Mouse (Mus musculus) NIH3T3 (cell line): Measurements from ENCODE around the gene Begain.

Experiments
- DNase-seq: peaks from one replicate; pipeline ENCODE4 v3.0.0-alpha.2; 2012; ENCODE audit warnings: low read depth

Begain gene

DNA sequence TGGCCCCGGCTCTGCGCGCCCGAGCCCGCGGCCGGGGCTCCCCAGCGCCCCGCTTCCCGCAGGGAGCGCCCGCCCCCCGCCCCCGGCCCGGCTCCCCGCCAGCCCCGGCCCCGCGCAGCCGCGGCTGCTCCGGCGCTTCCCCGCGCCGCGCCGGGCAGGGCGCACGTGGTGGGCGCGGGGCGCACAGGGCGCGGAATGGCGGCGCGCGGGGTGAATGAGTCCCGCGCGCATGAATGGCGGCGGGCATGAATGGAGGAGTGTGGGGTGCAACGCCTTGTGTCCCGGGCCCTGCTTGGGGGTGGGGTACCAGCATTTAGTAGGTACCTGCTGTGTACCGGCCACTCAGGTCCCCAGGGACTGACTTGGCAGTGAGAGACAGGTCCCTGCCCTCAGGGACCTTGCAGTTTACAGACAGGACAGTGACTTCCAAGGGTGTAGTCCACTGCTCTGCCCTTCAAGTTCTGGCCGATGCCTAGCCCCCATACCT, at the start of gene Begain:
TSS of gene Begain (minus strand) at position 51 of the 487 bp plus-strand sequence.
- DNase-seq = peak; percentile 37

DNA sequence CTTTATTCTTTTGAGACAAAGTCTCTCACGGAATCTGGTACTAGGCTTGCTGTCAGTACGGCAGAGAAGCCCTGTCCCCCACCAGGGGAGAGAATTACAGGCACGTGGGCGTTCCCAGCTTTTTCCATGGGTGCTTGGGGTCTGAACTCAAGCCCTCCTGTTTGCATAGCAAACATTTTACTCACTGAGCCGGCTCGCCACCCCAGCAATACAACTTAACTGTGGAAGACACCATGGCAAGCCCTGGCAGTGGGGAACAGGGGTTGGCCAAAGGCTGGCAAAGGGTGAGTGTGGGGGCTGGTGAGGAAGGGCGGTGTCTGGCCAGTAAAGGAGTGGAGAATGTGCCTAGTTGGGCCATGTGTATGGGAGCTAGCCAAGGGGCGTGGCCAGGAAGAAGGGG, 47.7 kb upstream of the Begain start:
- no peak for DNase-seq

DNA sequence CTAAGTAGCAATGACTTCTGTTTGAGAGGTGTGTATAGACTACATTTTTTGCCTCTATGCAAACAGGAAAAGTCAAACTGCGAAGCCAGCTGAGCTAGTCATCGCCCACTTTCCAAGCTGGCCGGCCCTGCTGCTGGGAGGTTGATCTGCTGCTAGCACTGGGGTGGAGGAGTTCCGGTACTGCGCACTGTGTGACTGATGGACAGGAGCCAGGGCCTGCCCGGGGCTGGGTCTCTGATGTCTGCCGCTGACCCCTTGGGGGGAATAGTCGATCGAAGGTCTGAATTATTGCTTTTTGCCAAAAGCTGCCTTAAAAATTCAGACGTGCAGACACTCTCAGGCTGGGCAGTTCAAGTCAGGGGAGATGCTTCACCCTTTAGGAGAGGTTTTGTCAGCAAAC, 47.1 kb upstream of the Begain start:
- no peak for DNase-seq

DNA sequence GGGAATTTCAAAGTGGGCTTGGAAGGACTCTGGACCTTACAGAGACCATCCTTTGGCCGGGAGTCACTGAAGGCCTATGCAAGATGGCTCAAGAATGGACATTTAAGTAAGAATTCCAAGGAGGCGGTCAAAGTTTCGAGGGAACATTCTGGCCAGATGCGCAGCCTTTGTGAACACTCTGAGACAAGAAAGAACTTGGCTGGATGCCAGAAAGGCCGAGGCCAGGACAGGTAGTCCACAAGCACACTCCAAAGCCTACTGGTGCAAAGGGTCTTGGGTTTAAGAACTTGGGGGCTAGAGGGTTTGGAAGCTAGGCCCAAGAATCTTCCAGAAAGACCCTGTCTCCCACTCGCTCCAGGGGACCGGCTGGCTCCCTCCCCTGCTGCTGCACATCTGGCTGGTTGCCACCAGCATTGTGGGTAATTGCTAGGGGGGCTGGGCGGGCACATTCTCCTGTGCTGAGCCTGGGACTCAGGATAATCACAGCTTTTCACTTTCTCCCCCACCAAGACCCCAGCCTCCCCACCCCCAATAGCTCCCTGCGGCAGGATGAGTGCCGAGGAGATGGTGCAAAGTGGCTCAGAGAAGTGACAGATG, 45.1 kb upstream of the Begain start:
- DNase-seq = peak; percentile 13

DNA sequence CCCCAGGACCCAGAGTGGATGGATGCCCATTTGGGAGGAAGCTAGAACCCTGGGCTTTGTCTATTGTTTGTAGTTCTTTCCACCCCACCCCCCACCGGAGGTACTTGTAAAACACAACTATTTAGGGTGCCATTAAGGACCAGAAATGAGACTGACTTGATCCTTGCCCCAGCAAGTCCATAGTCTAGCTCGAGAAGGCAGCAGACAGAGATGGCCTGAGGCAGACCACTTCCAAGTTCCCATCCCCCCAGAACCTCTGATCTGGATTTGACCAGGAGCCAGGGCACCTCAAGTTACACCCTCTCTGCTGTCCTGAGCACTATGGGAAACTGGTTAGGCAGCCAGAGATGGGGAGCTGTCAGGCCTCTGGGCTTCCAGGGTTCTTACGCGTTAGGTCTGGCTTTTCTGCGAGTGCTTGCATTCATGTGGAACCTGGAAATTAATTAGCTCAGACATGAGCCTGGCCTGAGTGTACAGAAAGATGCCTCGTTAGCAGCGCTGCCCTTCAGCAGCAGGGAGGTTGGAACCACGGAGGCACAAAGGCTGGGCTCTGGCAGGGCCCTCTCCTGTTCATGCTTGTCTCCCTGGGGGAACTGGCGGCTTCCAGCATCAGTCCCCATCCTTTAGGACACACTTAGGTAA, 44.5 kb upstream of the Begain start:
- DNase-seq = no peak

DNA sequence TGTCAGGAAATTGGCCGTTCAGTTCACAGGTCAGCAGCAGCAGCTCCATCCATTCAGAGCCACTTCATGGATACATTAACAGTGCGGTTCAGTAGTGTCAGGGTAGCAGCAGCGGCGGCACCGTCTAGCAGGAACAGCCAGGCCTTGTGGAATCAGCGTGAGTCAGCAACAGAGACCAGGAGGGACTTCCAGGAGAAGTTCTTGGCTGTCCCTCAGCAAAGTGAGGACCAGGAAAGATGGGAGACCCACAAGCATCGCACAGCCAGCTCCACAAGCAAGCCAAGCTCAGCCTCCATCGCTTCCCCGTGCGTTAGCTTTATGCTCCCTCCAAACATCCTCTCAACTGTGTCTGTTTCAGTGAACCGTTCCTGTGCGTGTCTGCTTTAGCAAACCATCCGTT, 40.9 kb upstream of the Begain start:
- DNase-seq = no peak

DNA sequence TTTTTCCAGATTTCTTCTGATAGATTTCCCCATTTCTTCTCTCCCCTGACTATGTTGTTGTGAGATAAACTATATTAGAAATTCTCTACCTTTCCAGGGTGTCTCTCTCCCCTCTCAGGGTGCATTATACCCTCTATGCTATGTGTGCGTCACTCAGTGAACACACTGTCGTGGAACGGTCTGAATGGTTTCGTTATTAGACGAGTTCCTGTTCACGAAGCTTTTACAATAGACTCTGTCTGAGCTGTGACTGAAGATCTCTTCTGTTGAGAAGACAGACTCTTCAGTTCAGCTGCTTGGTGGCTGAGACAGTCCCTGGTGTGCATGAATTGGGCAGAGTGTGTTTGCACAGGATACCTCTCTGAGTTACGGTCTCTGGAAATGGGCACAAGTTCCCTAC, 32.4 kb upstream of the Begain start:
- DNase-seq = no peak

DNA sequence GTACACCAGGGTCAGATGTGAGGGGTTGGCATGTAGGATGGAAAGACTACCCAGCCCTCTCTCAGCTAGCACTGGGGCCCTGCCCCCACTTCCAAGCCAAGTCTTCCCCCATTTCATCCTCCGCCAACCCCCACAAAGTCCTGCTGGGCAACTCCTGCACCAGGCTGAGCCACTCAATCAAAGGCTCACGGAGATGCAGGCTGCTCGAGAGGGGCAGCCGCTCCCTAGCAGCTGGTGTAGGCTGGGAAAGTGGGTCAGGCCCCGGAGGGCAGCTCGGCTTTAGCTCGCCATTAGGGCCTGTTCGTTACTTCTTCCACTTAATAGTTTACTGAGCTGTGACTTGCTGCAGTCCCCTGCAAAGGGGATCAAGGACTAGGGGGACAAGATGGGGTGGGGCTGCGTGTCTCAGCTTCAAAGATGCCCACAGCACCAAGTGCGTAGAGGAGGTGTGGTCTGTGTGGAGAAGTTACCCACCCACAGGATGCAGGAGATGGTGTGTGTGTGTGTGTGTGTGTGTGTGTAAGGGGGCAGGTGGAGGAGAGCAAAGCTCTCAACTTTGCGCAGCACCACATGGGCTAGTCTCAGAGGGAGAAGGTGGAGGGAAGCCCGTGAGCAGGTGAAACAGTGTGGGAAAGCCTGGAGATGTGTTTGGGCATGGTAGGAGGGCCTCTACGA, 22.6 kb upstream of the Begain start:
- no peak for DNase-seq

DNA sequence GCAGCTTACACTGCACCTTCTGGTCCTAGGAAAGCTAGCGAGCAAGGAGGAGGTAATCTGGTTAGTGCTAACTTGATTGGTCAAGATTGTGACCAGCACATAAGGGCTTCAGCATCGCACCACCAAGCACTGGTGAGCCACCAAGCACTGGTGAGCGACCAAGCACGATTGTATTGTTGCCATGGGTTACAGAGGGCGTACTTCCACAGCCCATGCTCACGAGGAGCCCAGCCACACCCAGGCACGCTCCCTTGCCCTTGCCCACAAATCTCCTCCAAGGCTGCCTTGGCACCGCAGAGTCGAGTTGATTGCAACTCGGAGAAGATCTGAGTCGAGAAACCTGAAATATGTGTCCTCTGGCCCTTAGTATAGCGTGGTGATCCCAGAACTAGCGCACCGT, 22.0 kb upstream of the Begain start:
- DNase-seq = no peak

DNA sequence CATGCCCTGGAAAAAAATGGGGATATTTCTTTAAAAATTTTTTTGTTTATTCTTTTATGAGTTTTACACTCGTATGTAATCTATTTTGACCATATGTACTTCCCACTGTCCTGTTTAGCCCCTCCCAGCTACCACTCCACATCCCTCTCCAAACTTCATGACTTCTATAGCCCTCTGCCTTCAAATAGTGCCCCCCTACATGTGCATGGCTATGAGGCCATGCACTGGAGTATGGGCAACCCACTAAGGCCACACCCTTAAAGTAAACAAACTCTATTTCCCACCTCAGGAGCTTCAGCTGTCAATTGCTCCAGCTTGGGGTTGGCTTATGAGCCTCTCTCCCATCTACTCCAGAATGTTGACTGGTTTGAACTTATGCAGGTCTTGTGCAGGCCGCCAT, 18.1 kb upstream of the Begain start:
- no peak for DNase-seq

DNA sequence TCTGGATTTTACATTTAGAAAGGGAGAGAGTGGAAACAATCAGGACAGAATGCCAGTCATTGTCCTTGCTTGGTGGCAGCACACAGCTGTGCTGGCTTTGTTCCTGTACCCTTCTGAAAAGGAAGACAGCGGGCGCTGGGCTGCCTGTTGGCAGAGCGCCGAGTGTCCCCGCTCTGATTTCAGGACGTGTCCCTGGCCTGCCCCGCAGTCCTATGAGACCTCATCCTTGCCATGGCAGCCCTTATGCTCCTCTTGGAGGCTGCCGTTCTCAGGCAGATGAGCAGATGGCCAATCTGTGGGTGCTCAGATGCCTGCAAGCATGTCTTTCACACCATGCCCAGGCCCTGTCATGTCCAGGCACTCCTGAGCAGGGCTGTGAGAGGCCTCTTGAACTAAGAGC, 17.7 kb upstream of the Begain start:
- DNase-seq = no peak

DNA sequence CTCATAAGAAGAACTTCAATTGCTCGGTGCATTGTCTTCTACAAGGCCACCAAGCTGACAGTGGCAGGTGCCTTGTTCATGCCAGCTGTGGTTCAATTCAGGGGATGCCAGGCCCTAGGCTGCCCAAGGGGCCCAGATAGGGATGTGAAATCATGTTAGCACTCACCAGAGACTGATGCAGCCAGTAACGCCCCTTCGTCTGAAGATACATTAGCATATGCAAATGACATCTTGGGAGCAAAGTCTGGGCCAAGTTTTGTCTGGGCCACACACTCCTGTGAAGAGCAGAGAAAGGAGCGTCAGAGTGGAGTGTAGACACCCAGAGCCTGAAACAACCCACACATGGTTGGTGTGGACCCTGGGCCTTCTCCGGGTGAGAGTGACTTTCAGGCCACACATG, 17.0 kb upstream of the Begain start:
- no peak for DNase-seq

DNA sequence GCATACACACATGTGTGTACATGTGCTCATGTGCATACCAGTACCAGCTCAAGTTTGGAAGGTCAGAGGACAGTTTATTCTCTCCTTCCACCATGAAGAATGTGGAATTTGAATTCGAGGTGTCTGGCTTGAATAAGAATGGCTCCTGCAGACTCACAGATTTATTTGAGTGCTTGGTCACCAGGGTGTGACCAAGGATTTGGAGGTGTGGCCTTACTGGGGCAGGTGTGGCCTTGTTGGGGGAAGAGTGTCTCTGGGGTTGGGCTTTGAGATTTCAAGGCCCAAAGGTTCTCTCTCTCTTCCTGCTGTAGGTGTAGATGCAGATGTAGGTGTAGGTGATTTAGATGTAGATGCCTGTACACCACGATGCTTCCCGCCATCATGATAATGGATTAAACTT, 15.5 kb upstream of the Begain start:
- DNase-seq = no peak

DNA sequence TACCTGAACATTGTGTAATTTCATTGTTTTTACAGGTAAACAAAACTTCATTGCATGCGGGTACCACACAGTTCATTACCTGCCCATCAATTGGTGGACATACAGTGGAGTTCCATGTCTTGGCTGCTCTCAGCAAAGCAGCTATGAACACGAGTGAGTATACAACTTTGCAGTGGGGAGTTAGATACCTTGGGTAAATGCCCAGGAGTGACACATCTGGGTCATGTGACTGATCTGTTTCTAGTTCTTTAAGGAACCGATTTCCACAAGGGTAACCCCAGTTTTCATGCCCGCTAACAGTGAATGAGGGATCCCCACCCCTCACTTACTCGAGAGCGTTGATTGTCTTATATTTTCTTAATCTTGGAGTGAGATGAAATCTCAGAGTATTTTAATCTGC, 9.0 kb upstream of the Begain start:
- peak; percentile 71 for DNase-seq

DNA sequence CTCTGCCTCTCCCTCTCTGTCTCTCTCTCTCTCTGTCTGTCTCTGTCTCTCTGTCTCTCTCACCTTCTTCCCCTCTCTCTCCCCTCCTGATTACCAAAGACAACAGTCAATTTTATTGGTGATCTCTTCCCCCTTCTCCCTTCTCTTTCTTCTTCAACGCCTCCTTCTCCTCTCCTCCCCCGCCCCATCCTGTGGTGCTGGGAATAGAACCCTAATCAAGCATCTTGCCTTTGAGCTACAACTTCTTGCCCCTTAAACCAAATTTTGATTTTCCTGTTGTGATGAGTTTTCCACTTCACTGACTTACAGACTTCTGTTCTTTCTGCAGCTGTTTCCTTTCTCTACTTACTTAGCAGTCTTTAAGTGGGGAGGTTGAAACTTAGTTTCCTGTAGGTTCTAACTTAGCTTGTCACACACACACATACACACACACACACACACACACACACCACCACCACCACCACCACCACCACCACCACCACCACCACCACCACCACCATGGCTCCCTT, 6.8 kb upstream of the Begain start:
- no peak for DNase-seq

DNA sequence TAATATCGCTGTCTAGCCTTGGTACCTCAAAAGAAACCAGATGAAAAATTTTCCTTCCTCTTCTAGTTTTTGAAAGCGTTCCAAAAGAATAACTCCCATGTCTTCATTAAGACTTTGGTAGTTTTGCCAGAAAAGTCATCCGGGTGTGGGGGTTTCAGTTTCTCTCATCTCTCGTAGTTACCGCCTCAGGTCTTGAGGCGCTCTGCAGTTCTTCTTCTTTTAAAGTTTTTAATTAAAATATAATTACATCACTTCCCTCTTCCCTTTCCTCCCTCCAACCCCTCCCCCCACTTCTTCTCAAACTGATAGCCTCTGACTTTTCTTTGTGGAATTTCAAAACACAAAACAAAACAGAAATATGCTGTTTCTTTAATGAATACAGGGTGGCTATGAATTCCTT, 6.1 kb upstream of the Begain start:
- DNase-seq = no peak

DNA sequence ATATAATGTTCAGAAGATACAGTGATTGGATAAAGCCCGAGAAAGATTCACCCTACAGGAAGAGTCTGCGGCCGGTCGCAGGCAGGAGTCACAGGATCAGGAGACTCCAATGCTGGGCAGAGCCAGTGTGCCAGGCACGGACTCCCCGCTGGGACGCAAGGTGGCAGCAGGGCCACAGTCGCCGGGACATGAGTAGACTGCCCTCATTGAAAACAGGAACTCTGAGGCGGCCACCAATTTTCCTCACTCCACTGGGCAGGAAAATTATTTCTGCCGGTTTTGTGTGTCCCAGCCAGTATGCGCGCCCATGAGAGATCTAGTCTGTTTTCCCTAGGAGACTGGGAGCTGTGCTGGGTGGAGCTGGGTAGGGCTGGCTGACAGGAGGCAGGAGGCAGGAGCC, 3.2 kb upstream of the Begain start:
- no peak for DNase-seq

DNA sequence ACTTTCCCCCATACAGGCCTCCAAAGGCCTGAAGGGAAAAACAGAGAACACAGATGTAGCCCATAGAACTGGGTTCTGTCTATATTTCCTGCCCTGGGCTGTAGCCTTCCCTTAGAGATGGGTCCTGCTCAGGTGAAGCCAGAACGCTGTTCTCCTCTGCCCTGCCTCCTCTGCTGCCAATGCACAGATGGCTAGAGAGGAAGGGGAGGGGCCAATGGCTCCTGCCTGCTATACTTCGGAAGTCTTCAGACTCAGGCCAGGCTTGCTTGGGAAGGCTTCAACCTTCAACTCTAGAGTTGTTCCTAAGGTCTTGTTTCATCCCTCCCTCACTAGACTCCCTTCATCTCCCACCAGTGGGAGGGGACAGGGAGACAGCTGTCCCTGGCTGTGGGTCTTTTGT, 1.7 kb upstream of the Begain start:
- DNase-seq = no peak

DNA sequence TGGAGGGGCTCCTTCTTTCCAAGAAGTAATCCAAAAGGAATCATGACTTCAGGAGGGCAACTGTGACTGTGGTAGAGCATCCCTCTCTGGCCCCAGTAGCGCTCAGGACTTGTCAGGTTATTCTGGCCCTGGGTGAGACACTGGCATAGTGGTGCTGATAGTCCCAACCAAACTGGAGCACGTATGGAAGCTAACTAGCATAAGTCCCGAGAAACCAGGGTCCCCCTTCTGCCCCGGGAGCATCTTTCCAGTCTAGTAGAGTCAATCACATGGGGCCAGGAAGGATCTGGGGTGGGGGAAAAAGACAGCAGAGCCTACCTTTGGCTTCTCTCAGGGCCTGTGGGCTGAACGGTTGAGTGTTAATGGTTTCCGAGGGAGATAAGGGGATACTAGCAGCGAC, 721 bp upstream of the Begain start:
- no peak for DNase-seq

DNA sequence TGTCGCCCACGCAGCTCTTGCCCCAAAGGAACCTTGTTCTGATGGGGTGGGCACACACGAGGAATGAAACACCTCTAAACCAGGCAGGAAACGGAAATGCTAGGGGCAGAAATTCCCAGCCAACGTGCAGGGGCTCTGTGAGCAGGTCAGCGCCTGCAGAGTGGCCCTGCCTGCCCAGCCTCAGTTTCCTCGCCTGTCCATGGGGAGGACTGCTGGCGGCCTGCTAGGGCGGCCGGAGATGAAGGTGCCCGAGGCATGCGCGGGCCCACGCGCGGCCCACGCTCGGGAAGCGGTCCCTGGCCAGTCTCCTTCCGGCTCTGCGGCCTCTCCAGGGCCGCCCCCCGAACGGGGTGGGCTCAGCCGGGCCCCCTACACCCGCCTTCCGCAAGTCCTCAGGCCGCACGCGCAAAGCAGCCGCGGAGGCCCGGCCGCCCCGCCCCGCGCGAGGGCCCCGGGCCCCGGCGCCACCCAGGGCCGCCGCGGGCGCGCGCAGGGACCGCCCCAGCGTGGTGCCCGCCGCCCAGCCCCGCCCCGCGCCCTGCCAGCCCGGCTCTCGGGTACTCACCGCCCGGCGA, 369 bp downstream of the Begain start:
- peak; percentile 83 for DNase-seq

DNA sequence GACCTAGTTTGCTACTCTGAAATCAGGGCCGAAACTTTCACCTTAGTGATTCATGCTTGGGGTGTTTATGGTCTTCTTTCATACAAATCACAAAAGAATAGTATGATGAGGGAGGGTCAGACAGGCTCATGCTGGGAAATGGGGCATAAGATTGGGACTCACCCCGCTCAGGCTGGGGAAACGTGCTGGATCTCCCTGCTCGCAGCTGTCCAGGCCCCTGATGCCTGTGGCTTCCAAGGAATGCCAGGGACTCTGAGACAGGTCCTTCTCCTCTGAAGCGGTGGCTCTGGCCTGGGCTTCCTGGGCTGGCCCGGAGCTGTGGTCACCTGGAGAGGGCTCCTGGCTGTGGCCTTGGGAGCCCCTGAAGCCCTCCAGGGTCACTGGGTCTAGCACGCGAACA, 9.4 kb downstream of the Begain start:
- DNase-seq = no peak

DNA sequence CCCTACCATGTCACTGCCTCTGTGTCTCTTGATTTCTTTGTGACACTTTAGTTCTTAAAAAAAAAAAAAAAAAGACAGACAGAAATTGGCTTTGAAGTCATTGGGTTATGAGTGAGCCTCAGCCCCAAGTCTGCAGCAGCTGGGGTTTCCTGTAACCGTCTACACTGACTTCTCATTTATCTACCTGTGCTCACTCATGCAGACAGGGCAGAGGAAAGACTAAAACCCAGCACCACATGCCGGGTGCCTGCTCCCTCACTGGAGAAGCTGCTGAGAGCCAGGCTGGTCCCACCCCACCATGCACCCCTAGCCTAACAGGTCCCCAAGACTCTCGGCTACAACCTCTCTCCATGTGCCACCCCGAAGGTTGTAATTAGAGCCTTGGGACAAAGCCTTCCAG, 10.3 kb downstream of the Begain start:
- no peak for DNase-seq
